Mouse (Mus musculus) small intestine, adult 2 months (tissue): Measurements from ENCODE around the gene Pde1c.

ENCODE experiments used
- CTCF ChIP-seq: fragments of 200-500 bp; IDR thresholded peaks from 2 replicates; pipeline ENCODE4 v1.5.1; 2012; ENCODE audit warnings: low read depth, mild to moderate bottlenecking, control low read depth, inconsistent platforms, low read length, moderate library complexity, mixed read lengths; ENCODE audit not compliant: insufficient replicate concordance, insufficient read length; ENCODE audit errors: extremely low read depth
- POLR2A ChIP-seq: fragments of 200-500 bp; IDR thresholded peaks from 2 replicates; pipeline ENCODE4 v1.6.1; 2012; ENCODE audit warnings: low read depth, mild to moderate bottlenecking, control low read depth, inconsistent platforms, low read length, moderate library complexity

GRCm38 (mm10) chr6:56345082-56345481 lies 223.8 kb downstream of the Pde1c start:
- TF ChIP-seq POLR2A (no peak), CTCF (no peak)
